Mouse (Mus musculus): ENCODE measurements at regions not wholly inside any gene's neighbourhood (a gene's known extent, or its start where the extent isn't known, plus 50 kb on each side); places are given as distances from the start of the nearest gene placed in this dataset.
"Not testable (repeated sequence)": the region's sequence is repeated elsewhere in the genome, so short reads cannot be mapped to it uniquely, and the experiment has no call there.

GRCm38 (mm10) chr14:17560001-17560400 is 100.1 kb upstream of the Thrb start:
- not testable (repeated sequence) for DNase-seq

- DNase-seq = no peak
Measured at GRCm38 (mm10) chr14:17567927-17568326, 92.1 kb upstream of the Thrb start.

GRCm38 (mm10) chr14:17569087-17569636 is 90.9 kb upstream of the Thrb start:
- DNase-seq = no peak

GRCm38 (mm10) chr14:17578776-17579175 is 81.3 kb upstream of the Thrb start:
- no peak for DNase-seq

- DNase-seq = no peak
Measured at GRCm38 (mm10) chr14:17589595-17589994, 70.5 kb upstream of the Thrb start.

GRCm38 (mm10) chr14:17599553-17599952 is 60.5 kb upstream of the Thrb start:
- DNase-seq = no peak

GRCm38 (mm10) chr14:17602357-17602756 is 57.7 kb upstream of the Thrb start:
- DNase-seq = no peak

GRCm38 (mm10) chr14:17606018-17606417 is 54.0 kb upstream of the Thrb start:
- no peak for DNase-seq

- DNase-seq = no peak
Measured at GRCm38 (mm10) chr14:17607186-17607585, 52.9 kb upstream of the Thrb start.

Measured in adrenal gland, postnatal 25 days (tissue).